Mouse (Mus musculus) T-helper 2 cell (primary cell): ENCODE measurements around the gene Prex1.

ENCODE experiments used
- in situ Hi-C: fragments of 300-600 bp; cut with MboI, MseI; formaldehyde crosslinking; loops from one replicate; pipeline ENCODE4 v1.15.1; 2025; ENCODE audit warnings: high pct_unique_total_duplicates

The Prex1 gene

DNA sequence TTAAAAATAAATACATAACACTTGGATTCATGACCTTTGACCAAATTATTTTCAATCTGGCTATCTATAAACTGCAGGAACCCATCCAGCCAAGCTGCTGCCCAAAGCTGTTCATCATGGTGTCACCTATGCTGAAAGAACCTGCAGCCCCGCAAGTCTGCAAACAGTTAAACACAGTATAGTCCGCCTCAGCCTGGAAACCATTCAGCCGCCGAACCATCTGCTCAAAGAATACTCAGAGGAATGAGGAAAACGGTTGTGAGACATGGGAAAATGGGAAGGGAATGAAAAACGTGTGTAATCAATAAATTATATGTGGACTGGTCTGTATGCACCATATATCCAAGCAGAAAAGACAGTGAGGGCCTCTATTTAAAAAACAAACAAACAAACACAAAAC lies 13.3 kb upstream of the Prex1 start:
- in situ Hi-C loops: no loop called here

DNA sequence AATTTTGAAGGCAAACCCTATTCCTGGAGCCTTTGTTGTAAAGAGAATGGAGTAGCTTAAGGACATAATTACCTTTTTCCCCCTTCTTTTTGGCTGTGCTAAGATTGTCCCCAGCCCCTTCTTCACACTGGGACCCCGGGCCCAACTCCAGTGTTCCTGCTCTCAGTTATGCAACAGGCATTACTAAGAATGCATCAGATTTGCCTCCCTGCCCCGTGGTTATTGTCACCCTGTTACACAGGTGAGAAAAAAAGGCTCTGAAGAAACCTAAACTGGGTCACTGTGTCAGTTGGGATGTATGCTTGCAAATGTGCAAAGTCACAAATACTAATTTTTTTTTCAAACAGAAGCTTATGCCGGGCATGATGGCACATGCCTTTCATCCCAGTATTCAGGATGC lies 6.8 kb upstream of the Prex1 start:
- in situ Hi-C loops: no loop called here

DNA sequence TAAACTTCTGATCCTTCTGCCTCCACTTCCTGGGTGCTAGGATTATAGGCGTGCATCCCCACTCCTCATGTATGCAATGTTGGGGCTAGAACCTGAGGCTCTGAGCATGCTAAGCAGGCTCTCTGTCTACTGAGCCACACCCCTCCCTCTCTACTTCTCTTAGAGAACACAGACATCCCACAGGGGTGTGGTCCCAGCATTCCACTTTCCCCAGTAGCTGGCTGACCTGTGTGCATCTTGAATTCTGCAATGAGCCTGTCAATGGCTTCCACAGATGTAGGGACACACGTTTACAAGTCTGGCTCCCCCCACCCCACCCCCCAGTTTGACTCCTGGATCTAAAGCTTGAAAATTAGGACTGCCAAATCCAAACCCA lies 6.3 kb upstream of the Prex1 start:
- in situ Hi-C loops: no loop called here

DNA sequence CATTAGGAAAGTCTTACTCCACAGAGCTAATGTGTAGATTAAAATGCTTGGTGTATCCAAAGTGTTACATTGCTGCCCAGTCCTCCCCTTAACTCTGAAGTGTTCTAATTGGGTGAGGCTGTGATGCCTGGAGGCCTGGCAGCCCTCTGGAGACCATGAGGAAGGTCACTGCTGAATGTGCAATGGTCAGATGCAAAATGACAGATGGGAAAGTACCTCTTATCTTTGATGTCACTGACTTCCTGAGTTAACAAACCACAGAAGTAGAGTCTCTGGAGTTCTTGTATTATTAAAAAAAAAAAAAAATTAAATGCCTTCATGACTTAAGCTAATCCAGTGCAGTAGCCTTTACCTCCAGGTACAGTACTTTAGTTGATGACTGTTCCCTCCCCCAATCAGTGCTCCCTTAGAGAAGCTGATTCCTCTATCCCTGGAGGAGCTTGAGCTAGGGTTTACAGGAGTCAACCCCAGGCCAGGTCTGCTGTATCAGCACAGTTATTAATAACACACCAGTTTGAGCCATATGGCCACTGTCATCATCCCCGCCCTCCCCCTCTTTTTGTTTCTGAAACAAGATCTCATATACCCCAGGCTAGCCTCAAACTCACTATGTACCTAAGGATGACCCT lies 5.8 kb upstream of the Prex1 start:
- in situ Hi-C loops: no loop called here

DNA sequence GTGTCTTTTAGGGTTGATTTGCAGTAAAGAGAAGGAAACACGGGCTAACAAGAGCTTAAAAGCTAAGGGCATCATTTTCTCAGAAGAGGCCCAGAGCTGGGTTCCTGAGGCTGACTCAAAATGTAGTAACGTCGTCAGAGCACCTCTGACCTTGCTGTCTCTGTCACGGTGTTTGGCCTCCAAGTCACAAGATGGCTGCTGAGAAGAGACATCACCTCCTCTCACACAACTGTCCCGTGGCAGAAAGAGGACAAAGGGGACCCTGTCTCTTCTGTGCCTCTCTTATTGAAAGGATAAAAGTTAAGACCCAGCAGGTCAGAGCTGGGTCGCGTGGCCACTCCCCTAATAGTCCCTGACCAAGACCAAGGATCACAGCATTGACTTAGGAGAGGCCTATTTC lies 2.4 kb upstream of the Prex1 start:
- in situ Hi-C loops: no loop called here

DNA sequence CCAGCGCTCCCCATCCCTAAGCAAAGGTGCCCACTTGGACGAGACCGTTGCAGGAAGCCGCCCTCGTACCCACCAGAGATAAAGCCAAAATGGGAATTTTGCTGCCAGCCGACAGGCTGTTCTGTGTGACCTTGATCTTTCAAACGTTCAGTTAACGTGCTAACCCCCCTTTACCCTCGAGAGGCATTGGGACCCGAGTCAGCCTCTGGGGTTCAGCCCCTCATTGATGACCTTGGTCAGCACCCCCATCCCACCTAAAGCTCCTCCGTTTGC lies 731 bp upstream of the Prex1 start:
- in situ Hi-C loops: loop anchor here (5.0 kb wide), 1 partner anchor 73 kb away; no protein-coding TSS in a partner anchor

DNA sequence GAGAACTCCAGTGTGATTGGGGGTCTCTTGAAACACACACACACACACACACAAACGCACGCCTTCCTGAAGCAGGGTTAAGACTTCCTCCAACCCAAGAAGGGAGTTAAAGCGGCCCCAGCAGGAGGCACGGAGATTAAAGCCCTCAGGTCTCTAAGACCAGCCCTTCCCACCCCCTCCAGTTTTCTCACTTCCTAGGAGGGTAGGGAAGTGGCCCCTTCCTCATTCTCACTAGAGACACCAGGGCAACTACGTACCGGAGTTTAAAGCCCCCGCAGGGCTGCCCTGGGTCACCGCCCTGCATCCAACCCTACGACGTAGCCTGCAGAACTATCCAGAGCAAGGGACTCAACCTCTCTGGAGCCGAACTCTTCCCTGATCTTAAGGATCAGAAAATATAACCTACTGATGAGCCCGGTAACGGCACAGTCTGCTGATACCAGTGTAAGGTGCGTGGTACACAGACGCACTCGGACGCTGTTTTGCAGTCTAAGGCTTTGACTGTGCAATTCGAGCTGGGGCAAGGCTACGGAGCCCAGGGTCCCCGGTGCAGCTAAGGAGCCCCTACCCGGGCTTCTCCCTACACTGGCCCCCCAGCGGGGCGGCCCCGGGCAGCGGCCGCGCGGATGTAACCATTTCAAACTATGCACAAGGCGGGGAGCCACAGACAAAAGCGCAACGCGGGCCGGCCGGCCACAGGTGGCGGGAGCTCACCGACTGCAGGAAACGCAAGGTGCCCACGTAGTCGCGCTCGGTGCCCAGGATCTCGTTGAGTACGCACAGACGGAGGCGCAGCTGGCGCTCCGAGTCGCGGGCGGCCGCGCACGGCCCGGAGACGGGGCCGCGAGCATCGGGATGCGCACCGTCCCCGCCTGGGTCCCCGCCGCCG lies 587 bp downstream of the Prex1 start:
- in situ Hi-C loops: loop anchor here (5.0 kb wide), 1 partner anchor 74 kb away; no protein-coding TSS in a partner anchor

DNA sequence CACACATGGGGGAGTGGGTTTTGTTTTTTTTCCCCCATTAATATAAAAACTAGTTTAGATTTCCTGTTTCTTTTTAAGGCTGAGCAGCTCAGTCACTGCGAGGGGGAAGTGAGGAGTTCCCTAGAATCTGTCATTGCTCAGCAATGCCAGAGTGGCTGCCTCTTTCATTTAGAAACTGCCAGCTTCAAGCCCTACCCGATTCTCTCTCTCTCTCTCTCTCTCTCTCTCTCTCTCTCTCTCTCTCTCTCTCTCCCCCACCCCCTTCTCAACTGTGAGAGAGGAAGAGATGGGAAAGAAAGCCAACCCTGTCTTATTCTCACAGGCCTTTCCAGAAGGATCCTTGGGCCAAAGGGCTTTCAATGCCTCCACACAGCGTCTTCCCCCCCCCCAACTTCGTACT lies 1.3 kb downstream of the Prex1 start:
- in situ Hi-C loops: loop anchor here (5.0 kb wide), 1 partner anchor 75 kb away; no protein-coding TSS in a partner anchor

DNA sequence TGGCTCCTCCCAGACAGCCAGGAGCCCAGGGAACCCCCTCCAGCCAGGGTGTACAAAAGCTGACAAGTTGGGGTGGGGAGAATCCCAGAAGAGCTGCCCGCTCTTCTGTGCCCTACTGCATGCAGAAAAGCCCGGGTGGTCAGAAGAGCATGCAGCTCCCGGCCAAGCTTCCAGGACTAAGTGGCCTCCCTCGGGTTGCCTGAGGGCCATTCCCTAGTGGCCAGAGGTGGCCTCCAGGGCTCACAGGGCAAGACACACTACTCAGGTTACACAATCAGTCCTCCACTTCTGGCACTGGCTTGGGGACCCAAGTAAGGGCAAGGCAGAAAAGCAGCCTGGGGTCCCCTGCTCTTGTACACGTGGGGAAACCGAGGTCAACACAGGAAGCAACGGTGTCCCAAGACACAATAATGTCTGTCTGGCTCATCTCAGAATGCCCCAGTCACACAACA lies 1.9 kb downstream of the Prex1 start:
- in situ Hi-C loops: loop anchor here (5.0 kb wide), 1 partner anchor 76 kb away; no protein-coding TSS in a partner anchor

DNA sequence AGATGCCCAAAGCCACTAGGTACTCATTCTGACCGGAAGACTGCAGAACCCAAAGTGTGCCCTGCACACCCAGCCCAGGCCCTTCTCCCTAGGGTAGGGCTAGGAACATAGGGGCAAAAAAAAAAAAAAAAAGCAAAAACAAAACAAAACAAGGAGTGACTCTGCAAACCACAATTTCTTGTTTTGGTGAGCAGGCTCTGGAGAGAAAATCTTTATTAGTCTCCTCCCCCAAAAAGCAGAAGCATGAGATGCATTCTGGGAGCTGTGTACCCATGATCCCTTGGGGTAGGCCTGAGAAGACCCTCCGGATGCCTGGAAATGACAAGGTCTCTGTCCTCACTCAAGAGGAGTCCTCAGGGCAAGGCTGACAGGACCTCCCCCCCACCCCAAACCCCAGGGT lies 3.7 kb downstream of the Prex1 start:
- in situ Hi-C loops: loop anchor here (5.0 kb wide), 1 partner anchor 77 kb away; no protein-coding TSS in a partner anchor

DNA sequence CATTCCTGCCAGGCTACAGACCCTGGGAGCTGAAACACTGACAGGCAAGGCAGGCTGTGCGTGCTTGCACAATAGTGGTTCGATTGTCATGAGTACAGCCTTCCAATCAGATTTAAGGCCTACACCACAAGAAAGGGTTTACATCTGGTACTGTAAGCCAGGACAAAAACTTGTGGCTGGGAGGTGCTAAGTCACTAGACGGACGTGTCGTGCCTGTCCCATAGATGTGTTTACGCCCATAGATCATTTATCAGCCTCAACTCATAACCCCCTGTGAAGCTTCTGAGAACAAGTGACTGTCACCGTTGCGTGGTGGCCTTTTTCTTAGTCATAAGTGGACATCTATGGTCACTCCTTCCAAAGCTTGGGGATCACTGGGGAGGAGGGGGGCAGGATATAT lies 5.3 kb downstream of the Prex1 start:
- in situ Hi-C loops: no loop called here

DNA sequence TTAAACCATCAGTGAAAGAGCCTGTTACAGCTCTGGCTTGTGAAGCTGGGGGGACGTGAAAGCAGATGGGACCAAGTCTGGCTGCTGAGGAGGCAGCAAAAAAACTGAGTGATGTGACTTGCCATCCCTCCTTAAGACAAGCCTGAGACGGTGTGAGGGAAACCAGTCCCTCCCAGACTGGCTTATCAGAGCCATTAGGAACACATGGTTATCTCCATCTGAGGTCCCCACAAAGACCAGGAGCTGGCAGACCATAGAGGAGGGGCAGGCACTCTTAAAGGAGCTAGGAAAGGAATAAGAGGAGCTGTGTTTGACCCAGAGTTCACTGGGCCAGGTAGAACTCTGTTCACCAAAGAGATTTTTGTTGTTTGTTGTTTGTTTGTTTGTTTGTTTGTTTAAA lies 7.1 kb downstream of the Prex1 start:
- in situ Hi-C loops: no loop called here

DNA sequence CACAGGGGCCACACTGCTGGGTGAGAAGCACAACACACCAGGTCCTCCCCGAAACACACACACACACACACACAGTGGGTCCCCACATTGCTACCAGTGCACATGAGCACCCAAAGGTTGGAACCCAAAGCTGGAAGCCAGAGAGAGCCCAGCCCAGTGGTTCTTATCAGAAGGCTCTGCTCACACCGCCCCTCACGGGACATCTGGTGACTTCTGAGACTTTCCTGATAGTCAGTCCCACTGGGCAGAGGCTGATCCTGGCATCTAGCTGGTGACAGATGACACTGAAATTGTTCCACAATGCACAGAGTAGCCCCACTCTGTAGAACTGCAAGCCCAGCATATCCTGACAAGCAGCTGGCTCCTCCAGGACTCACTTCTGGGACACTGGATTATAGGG lies 10.1 kb downstream of the Prex1 start:
- in situ Hi-C loops: no loop called here

DNA sequence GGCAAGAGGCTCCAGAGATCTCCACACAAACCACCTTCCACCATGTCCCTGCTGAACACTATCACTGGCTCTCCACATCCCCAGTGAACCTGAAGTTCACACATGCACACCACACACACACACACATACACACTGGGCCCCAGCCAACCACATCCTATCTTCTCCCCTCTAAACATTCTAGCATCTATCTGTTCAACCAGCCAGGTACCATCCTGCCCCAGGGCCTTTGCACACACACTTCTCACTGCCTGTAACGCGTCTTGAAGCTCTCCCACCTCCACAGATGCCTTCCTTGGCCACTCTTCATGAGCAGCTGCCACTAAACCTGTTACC lies 11.6 kb downstream of the Prex1 start:
- in situ Hi-C loops: no loop called here

DNA sequence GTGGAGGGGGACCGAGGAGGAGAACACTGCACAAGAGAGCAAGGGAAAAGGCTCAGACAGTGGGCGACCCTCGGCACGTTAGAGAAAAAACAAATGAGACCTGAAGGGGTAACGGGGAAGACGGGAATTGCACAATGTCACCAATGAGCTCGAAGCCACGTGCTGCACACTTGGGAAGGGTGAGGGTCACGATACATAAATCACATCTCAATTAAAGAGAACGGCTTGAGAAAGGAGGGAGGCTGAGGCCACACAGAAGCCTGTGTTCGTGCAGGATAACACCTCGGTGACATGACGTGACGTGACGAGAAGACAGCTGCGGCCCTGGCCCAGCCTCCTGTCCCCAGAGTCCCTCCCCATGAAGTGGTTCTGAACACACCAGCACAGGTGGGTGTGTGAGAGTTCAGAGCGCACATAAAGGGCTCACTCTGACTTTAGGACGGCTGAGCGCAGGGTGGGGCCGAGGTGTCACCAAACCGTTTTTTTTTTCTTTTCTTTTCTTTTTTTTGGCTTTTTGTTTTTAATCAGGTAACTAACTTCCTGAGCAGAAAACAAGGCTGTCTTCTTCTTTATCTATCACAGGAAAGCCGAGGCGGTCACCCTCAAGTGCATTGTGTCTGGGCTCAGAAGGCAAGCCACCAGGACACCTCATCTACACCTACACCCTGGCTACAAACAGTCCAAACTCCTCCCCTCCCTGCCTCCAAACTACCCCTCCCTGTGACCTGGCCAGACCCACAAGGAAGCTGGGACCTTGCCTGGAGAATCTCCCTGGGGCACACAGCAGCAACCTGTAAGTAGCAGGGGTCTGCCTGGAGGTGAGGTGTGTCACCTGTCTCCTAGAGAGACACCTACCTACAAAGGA lies 12.2 kb downstream of the Prex1 start:
- in situ Hi-C loops: no loop called here

DNA sequence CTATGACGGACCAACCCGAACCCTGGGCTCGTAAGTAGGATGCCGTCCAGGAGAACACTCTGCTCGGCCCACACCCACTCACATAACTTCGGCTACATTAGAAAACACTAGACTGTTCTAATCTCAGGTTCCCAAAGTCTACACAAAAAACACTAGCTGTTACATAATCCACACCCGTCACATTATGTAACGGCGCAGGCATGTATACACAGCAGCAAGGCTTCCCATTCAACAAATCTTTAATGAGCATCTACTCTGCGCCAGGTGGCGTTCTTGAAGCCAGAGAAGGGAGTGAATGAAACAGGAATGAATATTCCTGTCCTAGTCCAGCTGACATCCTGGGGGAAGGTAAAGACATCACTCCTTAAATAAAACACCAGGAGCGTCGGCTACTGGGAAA lies 12.9 kb downstream of the Prex1 start:
- in situ Hi-C loops: no loop called here

DNA sequence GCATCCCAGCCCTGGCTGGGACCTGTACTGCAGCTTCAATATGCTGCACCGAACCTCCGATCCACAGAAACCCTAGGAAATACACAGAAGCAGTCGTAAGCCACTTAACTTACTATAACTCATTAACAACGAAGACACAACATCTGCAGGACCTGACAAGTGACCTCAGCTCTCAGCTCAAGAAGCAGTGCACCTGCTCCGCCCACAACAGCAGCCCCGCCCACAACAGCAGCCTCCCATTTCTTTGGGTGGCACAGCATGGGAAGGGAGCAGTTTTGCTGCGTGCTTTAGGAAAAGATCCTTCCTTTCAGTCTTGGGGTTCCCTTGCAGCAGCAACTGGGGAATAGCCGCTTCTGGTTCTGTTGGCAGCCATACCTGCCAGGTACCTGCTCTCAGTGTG lies 13.5 kb downstream of the Prex1 start:
- in situ Hi-C loops: no loop called here

DNA sequence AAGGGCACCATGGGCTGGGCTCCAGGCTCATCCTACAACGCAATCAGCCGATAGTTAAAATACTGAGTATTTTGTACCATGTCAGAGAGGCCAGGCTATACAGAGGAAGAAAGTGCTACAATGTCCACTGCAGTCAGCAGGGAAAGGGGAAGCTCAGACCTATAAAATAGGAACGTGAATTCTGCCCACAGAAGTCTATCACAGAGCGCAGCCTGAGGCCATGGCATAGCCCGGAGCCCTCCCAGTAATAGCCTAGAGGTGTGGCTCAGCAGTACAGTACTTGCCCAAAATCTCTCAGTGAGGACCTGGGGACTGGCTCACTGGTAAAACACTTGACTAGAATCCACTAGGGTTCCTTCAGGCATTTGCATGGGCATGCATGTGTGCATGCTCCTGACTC lies 14.1 kb downstream of the Prex1 start:
- in situ Hi-C loops: no loop called here

DNA sequence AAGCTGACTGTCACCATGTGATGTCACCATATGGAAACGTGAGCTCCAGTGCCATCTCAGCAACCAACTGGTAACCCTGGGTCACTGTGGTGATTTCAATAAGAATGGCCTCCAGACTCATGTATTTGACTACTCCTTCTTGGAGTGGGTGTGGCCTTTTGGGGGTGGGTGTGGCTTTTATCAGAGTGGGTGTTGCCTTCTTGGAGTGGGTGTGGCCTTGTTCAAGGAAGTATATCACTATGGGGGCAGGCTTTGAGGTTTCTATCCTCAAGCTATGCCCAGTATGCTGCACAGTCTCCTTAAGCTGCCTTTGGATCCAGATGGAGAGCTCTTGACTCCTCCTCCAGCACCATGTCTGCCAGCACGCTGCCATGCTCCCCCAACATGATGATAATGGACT lies 19.0 kb downstream of the Prex1 start:
- in situ Hi-C loops: no loop called here

DNA sequence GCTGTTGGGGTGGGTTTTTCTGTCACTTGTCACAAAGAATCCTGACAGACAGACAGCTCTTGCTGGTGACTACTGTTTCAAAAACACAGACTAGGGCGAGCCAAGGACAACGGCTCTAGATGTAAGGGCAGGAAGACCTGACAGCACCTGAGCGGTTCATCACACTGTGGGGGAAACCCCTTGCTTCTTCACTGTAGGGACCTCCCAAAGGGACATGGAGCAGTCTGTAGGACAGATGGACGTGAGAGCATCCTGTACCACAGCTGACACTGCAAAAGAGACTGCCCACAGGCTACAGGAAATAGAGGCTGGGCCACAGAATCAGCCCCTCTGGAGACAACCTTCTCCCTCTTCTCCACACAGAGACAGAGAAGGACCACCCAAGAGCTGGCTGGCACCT lies 20.2 kb downstream of the Prex1 start:
- in situ Hi-C loops: no loop called here

DNA sequence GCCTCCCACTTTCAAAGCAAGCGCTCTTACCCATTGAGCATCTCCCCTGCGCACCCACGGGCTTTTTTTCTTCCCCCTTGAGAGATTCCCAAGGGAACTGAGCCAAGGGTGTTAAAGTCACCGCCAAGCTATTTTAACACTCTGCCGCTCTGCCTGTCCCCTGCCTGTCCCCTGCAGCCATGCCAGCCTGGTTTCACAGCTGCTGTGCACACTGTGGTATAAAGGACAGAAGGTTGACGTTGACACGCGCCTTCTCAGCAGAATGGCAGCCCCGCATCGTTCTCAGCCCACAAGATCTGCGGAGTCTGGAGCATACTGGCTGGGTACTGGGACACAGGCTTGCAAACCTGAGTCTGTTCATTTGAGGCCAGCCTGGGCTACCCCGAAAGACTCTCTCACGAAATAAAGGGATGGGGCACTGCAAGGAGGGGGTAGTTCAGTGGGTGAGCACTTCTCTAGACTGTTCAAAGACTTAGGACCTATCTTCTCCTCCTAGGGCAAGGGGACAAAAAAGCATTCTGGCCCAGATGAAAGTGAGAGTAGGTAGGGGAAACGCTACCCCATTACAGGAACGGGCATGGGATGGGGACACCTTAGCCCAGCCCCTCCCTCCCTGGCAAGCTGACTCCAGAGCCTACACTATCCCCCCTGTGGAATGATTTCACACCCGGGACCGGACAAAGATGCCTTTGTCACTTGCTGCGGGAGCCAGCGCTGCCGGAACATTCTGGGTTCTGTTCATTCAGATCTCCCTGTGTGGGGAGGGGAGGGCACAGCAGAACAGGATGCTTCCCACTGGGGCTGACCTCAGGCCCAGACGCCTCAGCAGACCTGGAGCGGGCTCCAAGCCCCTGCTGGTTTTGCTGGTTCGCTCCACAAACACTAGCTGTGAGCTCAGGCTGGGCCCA lies 21.8 kb downstream of the Prex1 start:
- in situ Hi-C loops: no loop called here
